Mouse (Mus musculus) lung, postnatal 0 days (tissue): ENCODE results near the gene Gm17571. TPM values are rescaled to one million over a fixed set of nuclear protein-coding genes. Genes with fewer than 3 reads are reported as not detected.

Source experiments
- ATAC-seq: fragments of 200-750 bp; cut with Nextera tagmentation; 2 replicates; pipeline ENCODE4 v1.8.0; 2017; ENCODE audit warnings: moderate library complexity
- DNase-seq: peaks from one replicate; pipeline ENCODE4 v3.0.0-alpha.2; 2016; ENCODE audit warnings: low spot score
- H3K27ac ChIP-seq: fragments of 300-500 bp; sonication (generic); 2 replicates; pipeline ENCODE4 v1.5.1; 2014; ENCODE audit warnings: antibody characterized with exemption, mild to moderate bottlenecking, low read length, mixed read lengths
- H3K27me3 ChIP-seq: fragments of 300-500 bp; sonication (generic); replicated peaks from 2 replicates; pipeline ENCODE4 v1.6.1; 2014; ENCODE audit warnings: low read length, mixed read lengths; ENCODE audit not compliant: insufficient read depth
- H3K36me3 ChIP-seq: fragments of 300-500 bp; sonication (generic); 2 replicates; pipeline ENCODE4 v1.6.1; 2014; ENCODE audit warnings: low read length, mixed read lengths; ENCODE audit not compliant: insufficient read depth
- H3K4me1 ChIP-seq: fragments of 300-500 bp; sonication (generic); 2 replicates; pipeline ENCODE4 v1.6.1; 2014; ENCODE audit warnings: antibody characterized with exemption, low read depth, low read length, mixed read lengths; ENCODE audit not compliant: insufficient read depth
- H3K4me2 ChIP-seq: fragments of 300-500 bp; sonication (generic); replicated peaks from 2 replicates; pipeline ENCODE4 v1.6.1; 2014; ENCODE audit warnings: low read depth, mild to moderate bottlenecking, low read length, moderate library complexity, mixed read lengths
- H3K4me3 ChIP-seq: fragments of 300-500 bp; sonication (generic); 2 replicates; pipeline ENCODE4 v1.5.1; 2014; ENCODE audit warnings: low read depth, low read length
- H3K9ac ChIP-seq: fragments of 300-500 bp; sonication (generic); replicated peaks from 2 replicates; pipeline ENCODE4 v1.6.1; 2014; ENCODE audit warnings: low read depth, mild to moderate bottlenecking
- H3K9me3 ChIP-seq: fragments of 300-500 bp; sonication (generic); 2 replicates; pipeline ENCODE4 v1.6.1; 2016; ENCODE audit warnings: low read length, mixed read lengths
- CTCF ChIP-seq: IDR thresholded peaks from 2 replicates; pipeline ENCODE4 v1.5.1; 2016; ENCODE audit warnings: antibody characterized with exemption, mild to moderate bottlenecking
- EP300 ChIP-seq: IDR thresholded peaks from 2 replicates; pipeline ENCODE4 v1.6.1; 2016; ENCODE audit warnings: antibody characterized with exemption, mild to moderate bottlenecking, control low read depth
- WGBS: fragments of 180-500 bp; shearing (Covaris S2); extraction: QIAGEN DNeasy Blood & Tissue Kit; methylation state at CpG from one replicate; pipeline ENCODE4 v1.1.7; 2014; 5-methylcytosine and 5-hydroxymethylcytosine counted together
- polyA plus RNA-seq: library from polyadenylated mRNA; unstranded; fragments of >200 nt; fragmentation: Nextera tagmentation; extraction: Ambion mirVana; gene quantifications from 2 replicates; pipeline ENCODE4 v1.2.1, GENCODE M21; 2015

The Gm17571 gene
- polyA plus RNA-seq, 1 experiment from 2014 or later: not detected

DNA sequence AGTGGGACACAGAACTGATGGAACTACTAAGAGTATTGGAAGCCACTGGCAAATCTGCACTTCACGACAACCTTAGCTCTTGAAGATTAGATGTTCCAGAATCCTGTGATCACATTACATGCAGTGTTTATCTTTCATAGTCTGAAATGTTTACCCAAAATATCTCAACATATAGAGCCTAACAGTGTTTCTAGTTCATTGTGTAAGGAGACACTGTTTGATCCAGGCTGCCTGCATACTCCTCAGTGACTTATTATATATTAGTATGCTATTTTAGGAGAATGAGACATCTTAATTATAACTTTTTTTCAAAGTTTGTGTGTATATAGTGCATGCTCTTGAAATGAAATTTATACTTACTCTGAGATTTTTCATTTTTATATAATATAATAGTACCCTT is 39.4 kb upstream of the Gm17571 start:
- ATAC-seq (no peak), DNase-seq (no peak)
- Histone ChIP-seq H3K9me3 (no peaks in the 10 kb centered on the region), H3K36me3 (no peaks in the 10 kb centered on the region), H3K4me2 (no peak overlapping the region), H3K4me3 (no peak overlapping the region), H3K4me1 (peaks cover 14% of the 10 kb centered on the region; the same call in 1 of the 2 replicates), H3K27me3 (no peaks in the 10 kb centered on the region), H3K9ac (no peak overlapping the region), H3K27ac (no peak overlapping the region)
- TF ChIP-seq CTCF: no peak
- no peak for TF ChIP-seq EP300
- WGBS: 19% methylated on average over 1 of the region's 1 CpGs

DNA sequence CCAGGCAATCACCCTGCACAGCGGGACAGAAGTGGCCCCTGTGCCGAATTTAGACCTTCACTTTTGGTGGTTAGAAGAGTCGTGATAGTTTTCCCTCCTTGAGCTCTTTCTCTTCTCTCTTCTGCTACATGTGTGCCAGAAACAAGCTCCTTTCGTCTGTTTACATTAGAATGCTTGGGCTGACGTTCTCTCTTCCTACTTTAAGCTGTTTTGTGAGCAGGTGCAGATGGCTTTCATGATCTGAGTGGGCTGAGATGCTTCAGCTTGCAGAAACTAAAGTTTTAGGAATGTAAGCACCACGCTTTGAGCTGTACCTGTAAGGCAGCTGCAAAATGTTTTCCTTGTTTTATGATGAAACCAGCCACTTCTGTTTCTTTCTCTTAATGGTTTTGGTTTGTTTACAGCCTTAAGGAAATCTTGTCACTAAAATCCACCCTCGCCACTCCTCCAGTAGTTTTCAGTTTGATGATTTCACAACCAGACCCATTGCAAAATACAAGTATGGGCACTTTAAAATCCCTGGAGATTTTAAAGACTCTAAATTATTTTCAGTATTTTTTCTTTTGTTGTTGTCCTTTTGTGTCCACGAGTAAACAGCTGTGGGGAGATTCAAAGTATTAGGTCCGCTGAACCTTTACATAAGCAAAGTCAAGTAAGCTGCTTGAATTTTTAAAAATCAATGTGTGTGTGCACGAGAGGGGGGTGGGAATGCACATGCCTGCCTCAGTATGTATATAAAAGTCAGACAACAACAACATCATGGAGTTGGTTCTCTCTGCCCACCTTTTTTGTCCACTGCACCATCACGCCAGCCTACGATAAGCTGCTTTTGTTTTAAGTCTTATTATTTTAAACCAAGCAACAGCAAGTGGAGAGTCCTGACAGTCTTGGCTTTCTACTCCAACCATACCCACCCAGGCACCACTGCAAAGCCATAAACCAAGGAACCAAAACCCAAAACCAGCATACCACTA is 38.0 kb upstream of the Gm17571 start:
- H3K27ac ChIP-seq: peak overlapping the region; percentile 77
- ATAC-seq (peak; percentile 65), DNase-seq (peak; percentile 85)
- H3K9me3 ChIP-seq: no peaks in the 10 kb centered on the region
- H3K9ac ChIP-seq: no peak overlapping the region
- H3K27me3 ChIP-seq: no peaks in the 10 kb centered on the region
- H3K4me1 ChIP-seq: peaks cover 14% of the 10 kb centered on the region; the same call in 1 of the 2 replicates
- H3K36me3 ChIP-seq: no peaks in the 10 kb centered on the region
- peak overlapping the region; percentile 14; the same call in 1 of the 2 replicates for H3K4me3 ChIP-seq
- H3K4me2 ChIP-seq: peak overlapping the region; percentile 43
- peak; percentile 55; the same call in 1 of the 2 replicates for TF ChIP-seq EP300
- no peak for TF ChIP-seq CTCF
- 33% methylated on average over 12 of the region's 12 CpGs for WGBS

DNA sequence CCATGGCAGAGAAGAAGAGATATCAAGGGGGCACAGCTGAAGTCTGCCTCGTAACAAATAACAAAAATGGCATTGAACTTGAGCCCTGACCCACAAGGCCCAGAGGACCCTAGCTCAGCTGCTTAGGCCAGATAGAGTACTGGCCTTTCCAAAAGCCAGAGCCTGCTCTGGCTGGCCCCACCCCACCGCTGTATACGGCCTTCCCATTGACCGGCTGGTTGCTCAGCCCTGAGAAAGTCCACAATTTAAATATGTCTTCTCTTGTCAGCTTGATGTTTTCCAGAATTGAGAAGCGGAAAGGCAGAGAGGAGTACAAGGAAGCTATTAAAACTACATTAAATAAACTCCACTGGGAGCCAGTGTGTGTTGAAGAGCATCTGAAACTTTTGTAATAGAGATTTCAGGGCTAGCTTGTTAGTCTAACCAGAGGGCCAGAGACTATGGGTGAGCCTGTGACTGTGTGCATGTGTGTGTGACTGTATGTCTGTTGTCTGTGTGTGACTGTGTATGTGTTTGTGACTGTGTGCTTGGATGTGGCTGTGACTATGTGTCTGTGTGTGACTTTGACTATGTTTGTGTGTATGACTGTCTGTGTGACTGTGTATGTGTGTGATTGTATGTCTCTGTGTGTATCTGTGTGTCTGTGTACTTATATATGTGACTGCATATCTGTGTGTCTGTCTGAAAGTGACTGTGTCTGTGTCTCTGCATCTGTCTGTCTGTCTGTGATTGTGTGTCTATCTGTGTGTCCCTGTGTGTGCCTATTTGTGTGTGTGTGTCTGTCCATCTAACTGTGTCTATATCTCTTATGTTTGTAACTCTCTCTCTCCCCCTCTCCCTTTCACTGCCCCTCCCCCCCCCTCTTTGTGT is 36.9 kb upstream of the Gm17571 start:
- no peaks in the 10 kb centered on the region for H3K27me3 ChIP-seq
- DNase-seq (peak; percentile 58), ATAC-seq (peak; percentile 68)
- 41% methylated on average over 5 of the region's 5 CpGs for WGBS
- H3K4me3 ChIP-seq: no peak overlapping the region
- H3K36me3 ChIP-seq: no peaks in the 10 kb centered on the region
- H3K9me3 ChIP-seq: no peaks in the 10 kb centered on the region
- TF ChIP-seq EP300: no peak
- TF ChIP-seq CTCF: no peak
- H3K4me1 ChIP-seq: peaks cover 14% of the 10 kb centered on the region; the same call in 1 of the 2 replicates
- peak overlapping the region; percentile 43 for H3K4me2 ChIP-seq
- peak overlapping the region; percentile 77 for H3K27ac ChIP-seq
- no peak overlapping the region for H3K9ac ChIP-seq

DNA sequence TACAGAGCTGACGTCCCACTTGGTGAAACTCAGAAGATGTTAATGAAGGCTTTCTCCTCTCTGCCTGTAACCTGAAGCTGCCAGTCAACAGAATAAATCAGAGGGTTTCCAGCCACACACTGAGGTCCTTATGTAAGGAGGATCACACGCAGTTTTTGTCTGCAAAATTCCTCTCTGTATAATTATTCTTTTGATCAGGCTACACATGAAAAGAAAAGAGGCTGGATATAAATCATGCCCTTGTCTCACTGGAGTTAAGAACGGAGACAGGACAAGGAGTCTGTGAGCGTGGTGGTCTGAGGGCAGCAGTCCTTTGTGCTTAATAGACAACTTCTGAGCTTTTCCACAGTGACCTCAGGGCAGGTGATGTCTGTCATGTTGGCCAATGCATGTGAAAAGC is 32.7 kb upstream of the Gm17571 start:
- Histone ChIP-seq H3K9me3 (no peaks in the 10 kb centered on the region), H3K4me2 (no peak overlapping the region), H3K36me3 (no peaks in the 10 kb centered on the region; the same call in 1 of the 2 replicates), H3K27me3 (no peaks in the 10 kb centered on the region), H3K4me3 (no peak overlapping the region), H3K9ac (no peak overlapping the region), H3K27ac (no peak overlapping the region), H3K4me1 (peaks cover 13% of the 10 kb centered on the region; the same call in 1 of the 2 replicates)
- TF ChIP-seq CTCF (no peak), EP300 (no peak)
- DNase-seq: no peak
- no peak for ATAC-seq
- 47% methylated on average over 4 of the region's 4 CpGs for WGBS

GRCm38 (mm10) chr9:13474951-13475350 is 28.4 kb upstream of the Gm17571 start:
- Histone ChIP-seq H3K4me1 (no peaks in the 10 kb centered on the region), H3K4me3 (no peak overlapping the region), H3K27me3 (no peaks in the 10 kb centered on the region), H3K4me2 (no peak overlapping the region), H3K36me3 (no peaks in the 10 kb centered on the region; the same call in 1 of the 2 replicates), H3K9me3 (no peaks in the 10 kb centered on the region), H3K9ac (no peak overlapping the region), H3K27ac (no peak overlapping the region)
- no peak for TF ChIP-seq EP300
- TF ChIP-seq CTCF: no peak
- 88% methylated on average over 5 of the region's 5 CpGs for WGBS
- ATAC-seq (no peak), DNase-seq (no peak)

GRCm38 (mm10) chr9:13470013-13470412 is 23.5 kb upstream of the Gm17571 start:
- Histone ChIP-seq H3K27ac (no peak overlapping the region), H3K4me1 (peaks cover 9% of the 10 kb centered on the region; the same call in 1 of the 2 replicates), H3K36me3 (no peaks in the 10 kb centered on the region), H3K4me2 (no peak overlapping the region), H3K9ac (no peak overlapping the region), H3K4me3 (no peak overlapping the region), H3K9me3 (no peaks in the 10 kb centered on the region), H3K27me3 (no peaks in the 10 kb centered on the region)
- DNase-seq (peak; percentile 47), ATAC-seq (no peak)
- 22% methylated on average over 7 of the region's 7 CpGs for WGBS
- TF ChIP-seq EP300 (peak; percentile 63; the same call in 1 of the 2 replicates), CTCF (no peak)
